Mouse (Mus musculus) layer of hippocampus, postnatal 25 days (tissue): ENCODE measurements around the gene Isoc2b. TPM values are rescaled to one million over a fixed set of nuclear protein-coding genes. Genes with fewer than 3 reads are reported as not detected.
"Not testable (repeated sequence)": the region's sequence is repeated elsewhere in the genome, so short reads cannot be mapped to it uniquely, and the experiment has no call there.

Experiments
- DNase-seq, 2 experiments: peaks; one replicate each; pipeline ENCODE4 v3.0.0; 2022; ENCODE audit warnings: mixed read lengths in 2 of 2, low spot score in 1 of 2; ENCODE audit errors: extremely low spot score in 1 of 2
- total RNA-seq, 2 experiments: library from RNA; stranded (reverse); gene quantifications; 2 replicates each; pipeline ENCODE4 v1.2.3; 2021

Gene Isoc2b
- total RNA-seq, 2 experiments from 2014 or later = 5.6 to 6.0 TPM

- no peak for DNase-seq
These were observed 3.4 kb downstream of the Isoc2b start for GRCm38 (mm10) chr7:4866631-4867180.

- peak; percentile 78 to 90 for DNase-seq
These were observed 4.2 kb downstream of the Isoc2b start for GRCm38 (mm10) chr7:4865579-4866493.

- DNase-seq = peak in 1 of 2 experiments; percentile 33
These were observed 5.0 kb downstream of the Isoc2b start for GRCm38 (mm10) chr7:4865090-4865489.

DNA sequence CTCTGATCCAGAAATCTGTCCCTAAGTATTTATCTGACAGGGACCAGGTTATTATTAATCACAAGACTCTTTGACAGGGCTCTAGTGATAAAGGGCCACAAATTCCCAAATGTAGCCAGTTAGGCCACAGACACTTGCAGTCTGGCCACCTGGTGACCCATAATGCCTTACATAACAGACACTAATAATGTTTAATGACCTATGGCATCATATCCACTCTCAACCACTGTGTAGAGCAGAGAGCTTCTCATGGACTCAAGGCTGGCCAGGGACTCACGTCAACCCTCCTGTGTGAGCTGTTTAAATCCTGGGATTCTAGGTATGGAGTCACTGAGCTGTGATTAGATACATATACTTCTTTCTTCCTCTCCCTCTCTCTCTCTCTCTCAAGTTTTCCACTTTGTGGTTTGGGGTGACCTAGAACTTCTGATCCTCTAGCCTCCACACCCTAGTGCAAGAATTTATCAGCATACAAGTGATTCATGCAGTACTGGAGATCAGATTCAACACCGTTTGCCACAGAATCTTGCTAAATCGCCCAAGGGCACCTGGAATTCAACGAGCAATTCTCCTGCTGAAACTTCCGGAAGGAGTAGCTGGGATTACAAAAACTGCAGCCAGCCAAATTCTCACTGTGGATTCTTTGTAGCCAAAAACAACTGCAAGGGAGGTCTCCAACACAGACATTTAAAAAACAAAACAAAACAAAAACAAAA is 5.8 kb downstream of the Isoc2b start:
- DNase-seq = no peak

DNA sequence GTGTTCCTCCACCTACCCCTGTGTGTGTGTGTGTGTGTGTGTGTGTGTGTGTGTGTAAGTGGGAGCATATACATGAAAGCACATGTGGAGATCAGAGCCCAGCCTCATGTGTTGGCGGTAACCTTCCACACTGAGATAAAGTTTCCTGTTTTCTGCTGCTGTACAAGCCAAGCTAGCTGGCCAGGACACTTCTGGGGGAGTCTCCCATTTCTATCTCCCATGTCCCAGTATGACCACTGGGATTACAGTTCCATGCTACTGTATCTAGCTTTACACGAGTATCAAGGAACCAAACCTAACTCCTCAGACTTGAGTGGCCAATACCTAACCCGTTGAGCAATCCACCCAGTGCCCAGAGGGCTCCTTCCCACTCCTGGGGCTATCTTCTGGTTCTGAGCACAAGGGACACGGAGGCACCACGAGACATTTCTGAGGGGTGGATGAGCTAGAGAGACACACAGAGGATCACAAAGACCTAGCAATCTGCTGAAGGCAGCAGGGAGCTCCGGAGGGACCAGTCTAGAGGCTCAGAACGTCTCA is 6.4 kb downstream of the Isoc2b start:
- no peak for DNase-seq

DNA sequence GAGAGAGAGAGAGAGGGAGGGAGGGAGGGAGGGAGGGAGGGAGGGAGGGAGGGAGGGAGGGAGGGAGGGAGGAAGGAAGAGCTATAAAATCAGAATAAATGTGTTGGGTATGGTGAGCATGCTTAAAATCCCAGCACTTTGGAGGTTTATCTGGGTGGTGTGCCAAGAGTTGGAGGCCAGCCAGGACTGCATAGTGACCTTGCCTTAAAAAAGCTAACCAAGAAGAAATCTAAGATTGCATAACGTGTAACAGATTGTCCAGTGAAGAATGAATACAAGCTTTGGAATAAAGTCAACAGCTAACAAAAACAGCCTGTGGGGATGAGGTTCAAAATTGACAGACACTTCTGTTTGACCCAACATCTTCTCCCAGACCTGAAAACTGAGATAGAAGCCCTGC is 7.0 kb downstream of the Isoc2b start:
- no peak for DNase-seq

DNA sequence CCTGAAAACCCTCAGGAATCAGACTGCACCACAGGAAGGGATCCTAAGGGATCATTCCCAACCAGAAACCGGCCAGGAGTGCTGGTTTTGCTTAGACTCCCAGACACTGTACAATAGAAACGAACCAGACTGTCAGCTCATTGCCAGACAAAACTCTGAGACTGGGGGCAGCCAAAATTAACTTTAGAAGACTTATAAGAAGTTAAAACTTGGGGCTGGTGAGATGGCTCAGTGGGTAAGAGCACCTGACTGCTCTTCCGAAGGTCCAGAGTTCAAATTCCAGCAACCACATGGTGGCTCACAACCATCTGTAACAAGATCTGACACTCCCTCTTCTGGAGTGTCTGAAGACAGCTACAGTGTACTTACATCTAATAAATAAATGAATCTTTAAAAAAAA is 9.1 kb downstream of the Isoc2b start:
- not testable (repeated sequence) for DNase-seq

- DNase-seq = no peak
These were observed 10.6 kb downstream of the Isoc2b start for GRCm38 (mm10) chr7:4859418-4859978.

DNA sequence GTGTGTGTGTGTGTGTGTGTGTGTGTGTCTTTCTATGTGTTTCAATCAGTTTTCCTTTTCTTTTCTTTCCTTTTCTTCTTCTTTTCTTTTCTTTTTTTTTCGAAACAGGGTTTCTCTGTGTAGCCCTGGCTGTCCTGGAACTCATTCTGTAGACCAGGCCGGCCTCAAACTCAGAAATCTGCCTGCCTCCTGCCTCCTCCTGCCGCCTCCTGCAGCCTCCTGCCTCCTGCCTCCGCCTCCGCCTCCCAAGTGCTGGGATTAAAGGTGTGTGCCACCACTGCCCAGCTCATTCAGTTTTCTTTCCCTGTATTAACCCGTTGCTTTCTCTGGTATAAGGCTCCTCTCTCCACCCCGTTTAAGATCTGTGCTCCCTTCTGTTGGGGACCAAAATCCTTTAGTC is 12.7 kb downstream of the Isoc2b start:
- DNase-seq = no peak

- DNase-seq = no peak
These were observed 13.6 kb downstream of the Isoc2b start for GRCm38 (mm10) chr7:4856508-4856907.

DNA sequence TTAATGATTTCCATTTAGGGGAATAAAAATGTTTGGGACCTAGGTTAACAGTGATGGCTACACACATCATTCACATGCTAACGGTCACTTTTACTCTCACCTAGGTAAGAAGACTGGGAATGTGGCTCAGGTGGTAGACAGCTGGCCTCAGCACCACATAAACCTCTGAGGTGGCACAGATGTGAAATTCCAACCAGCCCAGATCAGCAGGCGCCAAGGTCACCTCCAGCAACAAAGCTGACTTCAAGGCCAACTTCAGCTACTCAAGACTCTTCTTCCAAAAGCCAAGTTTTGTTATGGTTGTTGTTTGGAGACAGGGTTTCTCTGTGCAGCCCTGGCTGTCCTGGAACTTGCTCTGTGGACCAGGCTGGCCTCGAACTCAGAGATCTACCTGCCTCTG is 16.4 kb downstream of the Isoc2b start:
- DNase-seq = no peak

DNA sequence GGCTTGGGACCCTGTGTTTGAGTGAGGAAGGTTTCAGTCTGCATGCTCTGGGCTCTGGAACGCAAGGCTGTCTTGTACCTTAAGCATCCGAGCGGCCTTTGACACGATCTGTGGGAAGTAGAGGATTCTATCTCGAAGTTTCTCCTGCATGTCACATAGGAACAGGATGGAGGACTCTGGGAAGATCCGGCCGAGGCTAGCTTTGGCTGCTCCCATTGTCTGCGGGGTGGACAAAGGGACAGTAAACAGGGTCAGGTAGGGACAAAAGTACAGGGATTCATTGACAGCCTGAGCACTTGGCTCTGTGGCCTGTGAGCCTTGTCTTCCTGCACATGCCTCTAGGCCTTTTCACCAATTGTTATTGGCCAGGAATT is 18.8 kb downstream of the Isoc2b start:
- no peak for DNase-seq

DNA sequence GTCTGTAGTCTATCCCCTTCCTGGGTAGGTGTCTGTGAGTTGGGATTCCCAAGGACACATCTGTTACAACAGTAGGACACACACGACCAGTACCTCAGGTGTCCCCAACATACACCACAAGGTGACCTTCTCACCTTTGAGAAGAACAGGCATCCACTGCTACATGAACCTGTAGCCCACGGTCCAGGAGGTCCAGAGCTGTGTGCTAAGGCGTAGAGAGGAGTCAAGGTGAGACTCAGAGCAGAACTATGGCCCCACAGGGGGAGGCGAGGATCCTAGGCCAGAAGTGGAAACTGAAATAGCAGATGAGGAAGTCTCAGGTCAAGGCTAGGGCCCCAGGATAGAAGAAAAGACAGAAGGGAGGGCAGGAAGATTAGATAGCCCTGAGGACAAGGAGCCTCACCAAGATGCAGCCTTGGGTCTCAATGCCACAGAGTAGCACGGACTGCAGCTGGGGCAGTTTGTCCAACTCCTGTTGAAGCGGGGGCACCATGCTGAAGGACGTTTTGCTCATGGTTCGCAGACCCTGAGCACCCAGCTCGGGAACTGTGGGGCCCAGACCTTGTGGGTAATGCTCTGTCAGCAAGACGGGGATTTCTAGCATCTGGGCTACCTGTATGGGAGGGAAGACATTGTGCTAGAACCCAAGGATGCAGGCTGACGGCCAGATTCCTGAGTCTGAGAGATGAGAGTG is 19.3 kb downstream of the Isoc2b start:
- no peak for DNase-seq

DNA sequence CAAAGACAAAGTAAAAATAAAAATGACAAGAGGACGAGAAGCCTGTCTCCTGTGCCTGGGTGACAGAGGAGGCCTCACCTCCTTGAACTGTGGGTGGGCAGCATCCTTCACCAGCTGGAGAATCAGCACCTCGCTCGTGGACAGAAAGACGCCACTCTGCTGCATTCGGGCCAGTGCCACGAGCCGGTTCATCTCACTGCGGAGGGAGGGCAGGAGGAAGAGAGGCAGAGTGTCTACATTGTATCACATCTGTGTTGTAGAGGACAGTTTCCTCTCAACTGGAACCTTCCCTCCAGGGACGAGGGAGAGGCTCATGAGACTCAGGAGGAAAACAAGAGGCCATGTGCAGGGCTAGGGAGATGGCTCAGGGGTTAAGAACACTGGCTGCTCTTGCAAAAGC is 20.7 kb downstream of the Isoc2b start:
- no peak for DNase-seq

GRCm38 (mm10) chr7:4844917-4845309 is 25.1 kb downstream of the Isoc2b start:
- DNase-seq = peak; percentile 68 to 73

GRCm38 (mm10) chr7:4844245-4844916 is 25.7 kb downstream of the Isoc2b start, which contains the start of gene Shisa7:
Gene Shisa7 (minus strand): TSS chr7:4844696.
- DNase-seq = peak; percentile 27 to 45

- DNase-seq = peak; percentile 71 to 75
These were observed 26.3 kb downstream of the Isoc2b start for GRCm38 (mm10) chr7:4843604-4844244.

- peak; percentile 30 to 39 for DNase-seq
These were observed 27.4 kb downstream of the Isoc2b start for GRCm38 (mm10) chr7:4842634-4843131.

- peak in 1 of 2 experiments; percentile 35 for DNase-seq
These were observed 28.0 kb downstream of the Isoc2b start for GRCm38 (mm10) chr7:4842077-4842476.
